Comparison of ENCODE assay signal across 9 mouse cellular contexts in the genomic region with DNA sequence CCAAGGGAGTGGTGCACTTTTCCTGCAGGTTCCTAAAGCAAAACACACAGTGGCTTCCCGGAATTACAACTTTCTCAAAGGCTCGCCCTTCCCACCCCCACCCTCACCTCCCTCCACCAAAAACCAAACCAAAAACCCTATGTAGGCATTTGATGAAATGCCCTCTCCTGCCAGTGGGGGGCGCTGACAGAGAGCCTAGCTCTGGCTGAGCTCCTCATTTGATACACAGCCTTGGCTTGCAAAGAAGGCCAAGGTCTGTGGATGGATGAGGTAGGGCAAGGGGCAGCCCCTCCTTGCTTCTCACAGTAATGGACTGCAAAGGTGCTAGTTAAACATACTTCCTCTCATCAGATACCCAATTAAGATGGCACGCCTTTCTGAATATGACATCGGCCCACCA. TPM values are rescaled to one million over a fixed set of nuclear protein-coding genes. Genes with fewer than 3 reads are reported as not detected.
A peak's percentile ranks its signal among the peaks of the same experiment; 100 is the strongest.
DNase-seq lines count a peak whose midpoint lies in the region; ATAC-seq and TF ChIP-seq lines count a peak whose summit lies in the region.
"Had no signal": no experiment of that assay in that cellular context is flagged by ENCODE, and none has a peak within 500 bp of the region (broad histone marks: within the 10 kb centered on the region; RNA-seq: fewer than 3 reads in every experiment).

No protein-coding gene starts in this region.

- H3K27me3 ChIP-seq in kidney, adult 2 months (replicated peaks; ENCODE audit: control insufficient read depth, insufficient read depth, low read length): no peaks in the 10 kb centered on the region
- H3K27me3 ChIP-seq in kidney, embryonic 15.5 days: no peaks in the 10 kb centered on the region
- H3K27me3 ChIP-seq in small intestine, adult 2 months (ENCODE audit: control insufficient read depth, insufficient read depth, low read length): no peaks in the 10 kb centered on the region
- H3K27me3 ChIP-seq in embryonic facial prominence, embryonic 10.5 days (replicated peaks; ENCODE audit: low read depth, poor library complexity, severe bottlenecking): peaks cover 11% of the 10 kb centered on the region; the same call in 1 of the 2 replicates
- no peaks in the 10 kb centered on the region for H3K27me3 ChIP-seq in hindbrain, embryonic 16.5 days (replicated peaks; ENCODE audit: control insufficient read depth, insufficient read depth, low read length)
- H3K27me3 ChIP-seq: hindbrain, embryonic 15.5 days had no signal

- H3K36me3 ChIP-seq in kidney, adult 2 months (ENCODE audit: control insufficient read depth, insufficient read depth, low read length): no peaks in the 10 kb centered on the region
- no peaks in the 10 kb centered on the region for H3K36me3 ChIP-seq in kidney, embryonic 15.5 days
- H3K36me3 ChIP-seq in small intestine, adult 2 months (ENCODE audit: control insufficient read depth, insufficient read depth, low read length): no peaks in the 10 kb centered on the region
- no peaks in the 10 kb centered on the region for H3K36me3 ChIP-seq in embryonic facial prominence, embryonic 10.5 days (replicated peaks)
- no peaks in the 10 kb centered on the region for H3K36me3 ChIP-seq in hindbrain, embryonic 16.5 days (ENCODE audit: control insufficient read depth, insufficient read depth, low read length)

- 74% methylated on average over 5 of the region's 5 CpGs for WGBS in kidney, adult 2 months
- 72% methylated on average over 5 of the region's 5 CpGs for WGBS in kidney, embryonic 15.5 days
- 64% methylated on average over 5 of the region's 5 CpGs for WGBS in small intestine, adult 2 months
- 69% methylated on average over 5 of the region's 5 CpGs for WGBS in embryonic facial prominence, embryonic 10.5 days
- WGBS in hindbrain, embryonic 16.5 days: 72% methylated on average over 5 of the region's 5 CpGs

- DNase-seq in kidney, adult 2 months: no peak
- peak; percentile 63 for DNase-seq in CD4-positive helper T cell, adult 2 months (ENCODE audit: low read depth, low spot score)
- peak; percentile 73 for DNase-seq in R1 (ENCODE audit: low read depth, low spot score)
- DNase-seq in induced T-regulatory cell, adult 2 months (ENCODE audit: low read depth): peak; percentile 78
- DNase-seq in embryonic facial prominence, embryonic 10.5 days (ENCODE audit: low spot score): no peak

- H3K9me3 ChIP-seq in kidney, embryonic 15.5 days (replicated peaks): no peaks in the 10 kb centered on the region
- H3K9me3 ChIP-seq in embryonic facial prominence, embryonic 10.5 days: no peaks in the 10 kb centered on the region
- H3K9me3 ChIP-seq in hindbrain, embryonic 16.5 days (ENCODE audit: control insufficient read depth, low read length): no peaks in the 10 kb centered on the region
- H3K9me3 ChIP-seq: hindbrain, embryonic 15.5 days had no signal

- no peak overlapping the region for H3K4me2 ChIP-seq in kidney, embryonic 15.5 days
- H3K4me2 ChIP-seq in hindbrain, embryonic 16.5 days (ENCODE audit: low read length): no peak overlapping the region
- H3K4me2 ChIP-seq: hindbrain, embryonic 15.5 days had no signal

- TF ChIP-seq POLR2A in kidney, adult 2 months (IDR thresholded peaks at IDR 0.05; ENCODE audit: low read depth, low read length): no peak
- TF ChIP-seq POLR2A in small intestine, adult 2 months (IDR thresholded peaks at IDR 0.05; ENCODE audit: low read depth, low read length): no peak

- ATAC-seq in kidney, embryonic 15.5 days (replicated peaks; ENCODE audit: low FRiP score): no peak
- no peak for ATAC-seq in hindbrain, embryonic 16.5 days

- H3K4me1 ChIP-seq in kidney, adult 2 months (ENCODE audit: control insufficient read depth, insufficient read depth, low read length): no peaks in the 10 kb centered on the region
- H3K4me1 ChIP-seq in kidney, embryonic 15.5 days: no peaks in the 10 kb centered on the region
- no peaks in the 10 kb centered on the region for H3K4me1 ChIP-seq in small intestine, adult 2 months (ENCODE audit: control insufficient read depth, insufficient read depth, insufficient read length, low read length)
- H3K4me1 ChIP-seq in embryonic facial prominence, embryonic 10.5 days: 0 out of 2 replicates have a peak, but pooled peaks cover 15% of the 10 kb centered on the region
- no peaks in the 10 kb centered on the region for H3K4me1 ChIP-seq in hindbrain, embryonic 16.5 days (ENCODE audit: control insufficient read depth, insufficient read depth, low read depth, low read length)
- H3K4me1 ChIP-seq: hindbrain, embryonic 15.5 days had no signal

- no peak overlapping the region for H3K9ac ChIP-seq in kidney, embryonic 15.5 days
- no peak overlapping the region for H3K9ac ChIP-seq in hindbrain, embryonic 16.5 days (ENCODE audit: low read depth, low read length)
- H3K9ac ChIP-seq: hindbrain, embryonic 15.5 days had no signal

- TF ChIP-seq CTCF in kidney, adult 2 months (conservative IDR thresholded peaks at IDR 0.05; ENCODE audit: insufficient read depth, insufficient read length, low read depth, low read length): peak; percentile 64
- peak; percentile 52; the same call in 1 of the 2 replicates for TF ChIP-seq CTCF in small intestine, adult 2 months (IDR thresholded peaks at IDR 0.05; ENCODE audit: extremely low read depth, insufficient read length, insufficient replicate concordance, low read depth, low read length)

- H3K4me3 ChIP-seq in kidney, adult 2 months (ENCODE audit: insufficient read depth, low read depth, low read length): no peak overlapping the region
- no peak overlapping the region for H3K4me3 ChIP-seq in kidney, embryonic 15.5 days (replicated peaks)
- no peak overlapping the region for H3K4me3 ChIP-seq in small intestine, adult 2 months (ENCODE audit: low read depth, low read length)
- H3K4me3 ChIP-seq in embryonic facial prominence, embryonic 10.5 days: no peak overlapping the region
- no peak overlapping the region for H3K4me3 ChIP-seq in hindbrain, embryonic 16.5 days (ENCODE audit: low read length)
- H3K4me3 ChIP-seq: hindbrain, embryonic 15.5 days had no signal

- H3K27ac ChIP-seq in kidney, adult 2 months (ENCODE audit: insufficient read depth, low read depth, low read length): no peak overlapping the region
- no peak overlapping the region for H3K27ac ChIP-seq in kidney, embryonic 15.5 days
- no peak overlapping the region for H3K27ac ChIP-seq in small intestine, adult 2 months (ENCODE audit: insufficient read depth, low read depth, low read length)
- H3K27ac ChIP-seq in embryonic facial prominence, embryonic 10.5 days (replicated peaks): no peak overlapping the region
- no peak overlapping the region for H3K27ac ChIP-seq in hindbrain, embryonic 16.5 days (ENCODE audit: low read depth, low read length)
- H3K27ac ChIP-seq: hindbrain, embryonic 15.5 days had no signal

RNA-seq across cellular contexts. Expression of gene Tbc1d7, which starts 28.4 kb away (rescaled TPM):
- polyA plus RNA-seq in kidney, adult 2 months (2012; rRNA removed): 26.3 and 33.7 TPM in 2 replicates
- 51.6 and 54.7 TPM in 2 replicates for polyA plus RNA-seq in kidney, embryonic 15.5 days (2015; fragmentation: Nextera tagmentation; extraction: Ambion mirVana)
- polyA plus RNA-seq in small intestine, adult 2 months (2012; rRNA removed): 1.5 and 4.0 TPM in 2 replicates
- 62.9 and 64.8 TPM in 2 replicates for polyA plus RNA-seq in embryonic facial prominence, embryonic 10.5 days (2016; fragmentation: Nextera tagmentation; extraction: Ambion mirVana)
- polyA plus RNA-seq in hindbrain, embryonic 16.5 days (2015; fragmentation: Nextera tagmentation; extraction: Ambion mirVana): 85.3 and 86.0 TPM in 2 replicates

Comparison
In these comparisons a context has a peak if more than half of its experiments do, and no peak if none do; other contexts are left out.
1. DNase-seq: peak in CD4-positive helper T cell, adult 2 months (single experiment), R1 (single experiment) and induced T-regulatory cell, adult 2 months (single experiment); none in kidney, adult 2 months (single experiment) and embryonic facial prominence, embryonic 10.5 days (single experiment).